Mouse (Mus musculus): Measurements from ENCODE around the gene Zfp954.

Gene Zfp954

DNA sequence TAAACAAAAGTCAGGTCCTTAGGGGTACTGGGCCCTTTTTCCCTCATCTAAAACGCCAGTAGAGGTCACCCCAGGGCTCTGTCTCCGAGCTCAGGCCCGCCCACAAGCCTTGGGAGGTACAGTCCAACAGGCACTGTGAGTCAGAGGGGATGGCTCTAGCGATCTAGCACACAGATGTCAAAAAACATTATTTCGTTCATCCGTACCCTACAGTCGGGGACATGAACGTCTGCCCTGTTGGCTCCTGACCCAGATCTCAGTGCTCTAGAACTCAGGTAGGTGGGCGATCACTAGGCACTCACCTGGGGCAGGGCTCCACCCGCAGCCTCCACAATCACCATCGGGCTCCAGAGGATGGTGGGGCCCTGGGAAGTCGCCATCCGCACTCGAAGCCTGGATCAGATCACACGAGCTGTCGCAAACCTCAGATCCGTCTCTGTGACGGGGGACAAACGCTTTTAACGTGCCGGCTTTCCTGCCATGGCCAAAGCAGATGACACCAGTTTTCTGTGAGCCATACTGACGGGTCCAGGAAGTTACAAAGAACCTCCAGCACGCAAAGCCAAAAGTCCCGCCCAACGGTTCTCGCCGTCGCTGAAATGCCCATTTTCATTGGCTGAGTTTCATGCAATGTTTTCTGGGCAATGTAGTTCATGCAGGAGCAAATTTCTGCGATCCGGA is at the start of gene Zfp954:
TSS of gene Zfp954 (minus strand) at position 568 of the 681 bp plus-strand sequence.
- TF ChIP-seq GATA4 (IDR thresholded peaks at IDR 0.05; ENCODE audit: insufficient replicate concordance, low read length) = no peak

DNA sequence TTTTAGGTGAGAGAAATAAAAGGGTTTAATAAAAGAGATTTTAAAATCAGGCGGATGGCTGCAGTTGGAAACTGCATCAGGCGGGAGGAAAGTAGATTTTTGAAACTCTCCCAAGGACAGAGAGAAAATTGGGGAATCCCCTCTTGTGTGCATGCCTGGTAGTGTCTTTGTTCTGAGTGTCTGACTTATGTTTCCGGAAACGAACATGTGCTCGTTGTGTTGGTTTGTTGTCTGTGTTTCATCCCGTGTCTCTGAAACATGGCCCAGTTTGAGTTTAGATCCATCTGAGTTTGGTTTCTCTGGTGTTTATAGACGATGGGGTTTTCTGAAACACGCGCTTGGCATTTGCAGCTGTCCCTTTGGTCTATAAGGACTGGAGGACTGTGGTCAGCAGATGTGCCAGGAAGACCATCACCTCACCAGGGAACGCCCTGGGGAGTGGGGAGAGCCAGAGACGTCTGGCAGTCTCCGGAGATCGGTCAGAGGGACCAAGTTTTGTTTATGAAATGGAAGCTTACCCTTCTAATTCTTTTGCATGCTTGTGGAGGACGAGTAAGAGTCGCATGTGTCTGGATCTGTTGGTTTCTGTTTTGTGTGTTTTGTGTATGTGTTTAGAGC is 24.8 kb upstream of the Zfp954 start:
- no peak for TF ChIP-seq GATA4 (IDR thresholded peaks at IDR 0.05; ENCODE audit: insufficient replicate concordance, low read length)

DNA sequence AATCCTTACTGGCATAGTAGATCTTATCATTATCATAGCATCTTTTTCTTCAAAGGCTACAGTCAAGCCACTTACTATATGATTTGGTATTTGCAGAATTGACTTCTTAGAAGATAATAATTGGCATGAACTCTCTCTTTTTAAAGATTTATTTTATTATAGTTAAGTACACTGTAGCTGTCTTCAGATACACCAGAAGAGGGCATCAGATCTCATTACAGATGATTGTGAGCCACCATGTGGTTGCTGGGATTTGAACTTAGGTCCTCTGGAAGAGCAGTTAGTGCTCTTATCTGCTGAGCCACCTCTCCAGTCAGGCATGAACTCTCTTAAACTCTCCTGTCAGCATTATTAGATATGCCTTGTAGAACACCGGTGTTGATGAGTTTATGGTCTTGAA is 22.9 kb upstream of the Zfp954 start:
- TF ChIP-seq GATA4 (IDR thresholded peaks at IDR 0.05; ENCODE audit: insufficient replicate concordance, low read length) = no peak

DNA sequence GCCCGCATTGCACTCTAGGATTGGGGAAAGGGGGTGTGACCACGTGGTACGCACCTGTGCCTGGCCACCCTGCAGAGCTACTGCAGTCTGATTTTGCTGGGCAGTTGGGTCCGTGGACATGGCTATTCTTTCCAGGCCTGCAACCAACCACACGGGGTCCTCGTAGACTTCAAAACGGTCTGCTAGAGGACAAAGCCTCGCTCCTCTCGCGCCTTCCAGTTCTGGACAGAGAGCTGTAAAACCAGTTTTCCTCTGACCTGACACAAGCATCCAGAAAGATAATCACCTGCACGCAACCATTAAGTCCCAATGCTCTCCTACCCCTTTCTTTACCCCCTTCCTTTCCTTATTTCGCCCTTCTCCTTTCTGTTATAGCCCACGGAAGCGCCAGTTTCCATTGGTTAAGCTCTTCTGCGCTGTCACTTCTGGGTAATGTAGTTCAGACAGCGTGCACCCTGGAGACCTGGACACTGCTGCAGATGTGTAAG is 15.1 kb upstream of the Zfp954 start, which contains the start of gene Zfp773:
TSS of gene Zfp773 (minus strand) at position 377 of the 488 bp plus-strand sequence.
- TF ChIP-seq GATA4 (IDR thresholded peaks at IDR 0.05; ENCODE audit: insufficient replicate concordance, low read length) = no peak

DNA sequence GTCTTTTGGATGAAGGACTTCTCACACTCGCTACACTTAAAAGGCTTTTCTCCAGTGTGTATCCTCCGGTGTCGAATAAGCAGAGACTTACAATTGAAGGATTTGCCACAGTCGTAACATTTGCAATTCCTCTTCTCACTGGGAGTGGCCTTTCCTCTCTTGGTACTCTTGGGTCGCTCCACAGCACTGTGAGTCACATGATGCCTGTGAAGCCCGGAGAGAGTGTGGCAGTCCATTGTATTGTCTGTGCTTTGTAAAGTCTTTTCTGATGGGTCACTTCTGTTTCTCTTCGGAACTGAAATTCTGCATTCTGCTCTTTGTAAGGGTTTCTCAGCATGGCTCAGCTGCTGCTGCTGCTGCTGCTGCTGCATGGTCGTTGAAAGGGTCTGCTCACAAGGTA is 11.5 kb upstream of the Zfp954 start:
- TF ChIP-seq GATA4 (IDR thresholded peaks at IDR 0.05; ENCODE audit: insufficient replicate concordance, low read length) = no peak

DNA sequence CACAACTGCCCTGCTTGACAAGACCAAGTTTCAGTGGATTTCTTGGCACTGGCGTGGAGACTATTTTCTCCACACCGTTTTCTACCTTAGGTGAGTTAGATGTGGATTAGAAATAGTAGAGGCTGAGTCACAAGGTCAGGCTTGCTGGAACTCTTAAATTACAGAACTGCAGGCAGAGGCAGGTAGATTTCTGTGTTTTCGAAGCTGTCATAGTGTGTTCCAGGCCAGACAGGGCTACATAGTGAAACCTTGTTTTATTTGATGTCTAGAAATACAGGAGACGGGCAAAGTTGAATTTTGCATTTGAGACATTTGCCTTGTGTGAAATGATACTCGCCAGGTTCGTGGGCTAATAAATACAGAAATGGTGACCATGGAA is 303 bp upstream of the Zfp954 start:
- TF ChIP-seq GATA4 (IDR thresholded peaks at IDR 0.05; ENCODE audit: insufficient replicate concordance, low read length) = no peak

DNA sequence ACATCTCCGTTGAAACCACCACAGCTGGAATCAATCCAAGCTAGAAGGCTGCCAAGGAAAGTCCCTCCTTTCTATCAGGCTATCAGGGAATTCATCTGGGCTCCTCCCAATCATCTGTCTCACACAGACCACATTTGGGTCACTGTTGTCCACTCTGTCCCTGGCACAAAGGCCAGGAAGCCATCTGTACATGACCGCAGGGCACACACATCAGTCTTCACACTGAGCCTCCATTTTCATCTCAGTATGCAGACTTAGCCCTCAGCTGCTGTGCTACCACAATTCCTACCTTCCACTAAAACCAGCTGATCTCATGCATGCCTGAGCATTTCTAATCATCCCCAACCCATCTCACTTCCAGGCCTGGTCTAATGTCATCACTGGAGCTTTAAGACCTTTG is 2.8 kb downstream of the Zfp954 start:
- no peak for TF ChIP-seq GATA4 (IDR thresholded peaks at IDR 0.05; ENCODE audit: insufficient replicate concordance, low read length)

DNA sequence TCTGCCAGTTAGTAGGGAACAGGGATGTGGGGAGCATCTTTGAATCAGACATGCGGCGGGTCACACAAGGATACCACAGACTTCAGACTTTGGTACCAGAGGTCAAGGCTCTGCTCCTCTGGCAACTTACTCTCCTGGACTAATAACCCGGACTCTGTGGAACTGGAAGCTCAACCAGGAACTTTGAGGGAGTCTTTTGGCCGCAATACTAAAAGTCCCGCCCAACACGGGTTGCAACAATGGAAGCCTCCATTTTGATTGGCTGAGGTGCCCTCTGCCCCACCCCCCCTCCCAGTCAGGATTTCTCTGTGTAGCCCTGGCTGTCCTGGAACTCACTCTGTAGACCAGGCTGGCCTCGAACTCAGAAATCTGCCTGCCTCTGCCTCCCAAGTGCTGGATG is 12.8 kb downstream of the Zfp954 start:
- no peak for TF ChIP-seq GATA4 (IDR thresholded peaks at IDR 0.05; ENCODE audit: insufficient replicate concordance, low read length)

Data from liver, adult (tissue).